Mouse (Mus musculus) heart, postnatal 0 days (tissue): Measurements from ENCODE around the gene Twf2.

Experiments used
- CTCF ChIP-seq: IDR thresholded peaks from 2 replicates; pipeline ENCODE4 v1.5.1; 2016; ENCODE audit warnings: antibody characterized with exemption, control low read depth, low read depth
- EP300 ChIP-seq: IDR thresholded peaks from 2 replicates; pipeline ENCODE4 v1.6.1; 2016; ENCODE audit warnings: antibody characterized with exemption, low read depth

DNA sequence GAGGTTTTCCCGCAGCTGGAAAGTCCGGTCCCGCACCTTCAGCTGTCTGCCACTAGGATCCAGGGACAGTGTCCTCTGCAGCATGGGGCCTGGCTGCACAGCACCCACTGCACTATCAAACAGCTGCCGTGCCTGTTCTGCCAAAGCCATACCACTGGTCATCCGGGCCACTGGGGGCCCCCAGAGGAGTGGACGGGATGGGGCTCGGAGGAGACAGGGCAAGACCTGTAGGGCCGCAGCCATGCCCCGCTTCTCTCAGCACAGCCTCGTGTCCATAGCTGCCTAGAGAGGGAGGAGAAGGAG is 45.3 kb upstream of the Twf2 start:
- no peak for TF ChIP-seq EP300
- TF ChIP-seq CTCF, result no peak
